Mouse (Mus musculus) intestine, embryonic 14.5 days (tissue): Measurements from ENCODE around the gene Parp9. TPM values are rescaled to one million over a fixed set of nuclear protein-coding genes. Genes with fewer than 3 reads are reported as not detected.
"Not testable (repeated sequence)": the region's sequence is repeated elsewhere in the genome, so short reads cannot be mapped to it uniquely, and the experiment has no call there.

Experiments used
- ATAC-seq: fragments of 200-750 bp; cut with Nextera tagmentation; replicated peaks from 2 replicates; pipeline ENCODE4 v1.8.0; 2017; ENCODE audit warnings: low read depth, moderate number of reproducible peaks, moderate TSS enrichment, moderate library complexity; ENCODE audit not compliant: low FRiP score, low TSS enrichment
- DNase-seq: peaks from one replicate; pipeline ENCODE4 v3.0.0-alpha.2; 2018; ENCODE audit warnings: low spot score
- H3K27ac ChIP-seq: fragments of 300-500 bp; sonication (generic); 2 replicates; pipeline ENCODE4 v1.5.1; 2014; ENCODE audit warnings: low read depth, mild to moderate bottlenecking, control low read depth
- H3K27me3 ChIP-seq: fragments of 300-500 bp; sonication (generic); replicated peaks from 2 replicates; pipeline ENCODE4 v1.6.1; 2014; ENCODE audit warnings: low read length, control low read depth; ENCODE audit not compliant: control insufficient read depth, insufficient read depth
- H3K36me3 ChIP-seq: fragments of 300-500 bp; sonication (generic); 2 replicates; pipeline ENCODE4 v1.6.1; 2014; ENCODE audit warnings: low read length, control low read depth; ENCODE audit not compliant: control insufficient read depth, insufficient read depth
- H3K4me1 ChIP-seq: fragments of 300-500 bp; sonication (generic); replicated peaks from 2 replicates; pipeline ENCODE4 v1.6.1; 2014; ENCODE audit warnings: low read length, control low read depth, mixed read lengths; ENCODE audit not compliant: control insufficient read depth, insufficient read depth
- H3K4me2 ChIP-seq: fragments of 300-500 bp; sonication (generic); 2 replicates; pipeline ENCODE4 v1.6.1; 2014; ENCODE audit warnings: low read length
- H3K4me3 ChIP-seq: fragments of 300-500 bp; sonication (generic); 2 replicates; pipeline ENCODE4 v1.5.1; 2014; ENCODE audit warnings: low read depth, low read length, control low read depth, mixed read lengths
- H3K9ac ChIP-seq: fragments of 300-500 bp; sonication (generic); 2 replicates; pipeline ENCODE4 v1.6.1; 2014; ENCODE audit warnings: mild to moderate bottlenecking, low read length
- H3K9me3 ChIP-seq: fragments of 300-500 bp; sonication (generic); 2 replicates; pipeline ENCODE4 v1.6.1; 2016; ENCODE audit warnings: low read length, control low read depth; ENCODE audit not compliant: control insufficient read depth
- WGBS: fragments of 180-500 bp; shearing (Covaris S2); extraction: QIAGEN DNeasy Blood & Tissue Kit; methylation state at CpG from one replicate; pipeline ENCODE4 v1.1.7; 2014; 5-methylcytosine and 5-hydroxymethylcytosine counted together
- polyA plus RNA-seq: library from polyadenylated mRNA; unstranded; fragments of >200 nt; fragmentation: Nextera tagmentation; extraction: Ambion mirVana; gene quantifications from 2 replicates; pipeline ENCODE4 v1.2.1, GENCODE M21; 2014

Gene Parp9
- polyA plus RNA-seq, 1 experiment from 2014 or later, result 9.3 TPM

DNA sequence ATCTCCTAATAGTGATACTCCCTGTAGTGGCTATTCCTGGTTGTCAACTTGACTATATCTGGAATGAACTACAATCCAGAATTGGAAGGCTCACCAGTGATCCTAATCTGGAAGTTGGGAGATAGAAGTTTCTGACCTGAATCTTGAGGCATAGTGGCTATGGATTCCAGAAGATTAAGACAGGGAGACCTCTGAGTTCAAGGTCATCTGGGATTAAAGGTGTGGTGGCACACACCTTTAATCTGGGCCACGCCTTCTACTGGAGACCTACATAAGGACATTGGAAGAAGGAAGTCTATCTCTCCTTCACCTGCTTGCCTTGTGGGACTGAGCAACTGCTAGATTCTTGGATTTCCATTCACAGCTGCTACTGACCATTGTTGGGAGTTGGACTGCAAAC lies 40.2 kb downstream of the Parp9 start, which contains the start of gene Kpna1:
Kpna1 (plus strand) TSS at position 301 of the 400 bp plus-strand sequence.
- not testable (repeated sequence) for H3K27ac ChIP-seq, H3K4me2 ChIP-seq, H3K9ac ChIP-seq, H3K4me3 ChIP-seq, H3K27me3 ChIP-seq, ATAC-seq, H3K36me3 ChIP-seq, DNase-seq, H3K9me3 ChIP-seq, H3K4me1 ChIP-seq
- WGBS, result 77% methylated on average over 1 of the region's 1 CpGs

DNA sequence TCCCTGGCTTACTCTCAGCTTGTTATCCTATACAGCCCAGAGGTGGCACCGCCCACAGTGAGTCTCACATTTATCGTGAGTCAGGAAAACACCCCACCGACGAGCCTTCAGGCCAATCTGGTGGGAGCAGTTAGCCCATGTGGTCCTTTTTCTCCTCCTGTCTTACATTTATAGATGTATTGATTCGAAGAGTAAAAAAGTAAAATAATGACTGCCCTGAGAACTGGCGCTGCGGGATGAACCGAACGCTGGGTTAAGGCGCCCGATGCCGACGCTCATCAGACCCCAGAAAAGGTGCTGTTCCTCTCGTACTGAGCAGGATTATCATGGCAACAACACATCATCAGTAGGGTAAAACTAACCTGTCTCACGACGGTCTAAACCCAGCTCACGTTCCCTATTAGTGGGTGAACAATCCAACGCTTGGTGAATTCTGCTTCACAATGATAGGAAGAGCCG lies 43.1 kb downstream of the Parp9 start:
- Histone ChIP-seq H3K4me2 (no peak overlapping the region), H3K9me3 (no peaks in the 10 kb centered on the region), H3K36me3 (no peaks in the 10 kb centered on the region), H3K27ac (no peak overlapping the region), H3K9ac (no peak overlapping the region), H3K4me3 (no peak overlapping the region), H3K4me1 (peaks cover 3% of the 10 kb centered on the region; the same call in 1 of the 2 replicates), H3K27me3 (no peaks in the 10 kb centered on the region)
- DNase-seq, result peak; percentile 100
- ATAC-seq, result peak; percentile 97
- 51% methylated on average over 19 of the region's 19 CpGs for WGBS

DNA sequence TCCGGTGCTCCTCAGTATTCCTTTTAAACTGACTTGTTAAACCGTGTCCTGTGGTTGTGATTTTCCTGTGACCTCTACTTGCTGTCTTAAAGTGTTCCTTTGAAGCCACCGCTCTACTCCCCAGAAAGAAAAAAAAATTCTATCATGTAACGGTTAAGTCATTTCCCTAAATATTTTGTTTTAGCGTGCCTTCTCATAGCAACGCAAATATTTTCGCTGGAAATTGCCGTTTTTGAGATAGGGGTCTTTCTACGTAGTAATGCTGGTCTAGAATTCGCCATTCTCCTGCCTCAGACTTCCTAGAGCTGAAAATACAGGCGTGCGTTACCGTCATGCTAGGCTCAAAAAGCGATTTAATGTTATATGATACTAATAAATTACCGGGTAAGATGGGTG lies 44.2 kb downstream of the Parp9 start:
- Histone ChIP-seq H3K4me3 (peak overlapping the region; percentile 77), H3K27ac (peak overlapping the region; percentile 99), H3K9ac (peak overlapping the region; percentile 87), H3K9me3 (no peaks in the 10 kb centered on the region), H3K36me3 (no peaks in the 10 kb centered on the region), H3K4me2 (peak overlapping the region; percentile 84), H3K27me3 (no peaks in the 10 kb centered on the region), H3K4me1 (peaks cover 3% of the 10 kb centered on the region; the same call in 1 of the 2 replicates)
- DNase-seq (no peak), ATAC-seq (no peak)
- 4% methylated on average over 15 of the region's 15 CpGs for WGBS

DNA sequence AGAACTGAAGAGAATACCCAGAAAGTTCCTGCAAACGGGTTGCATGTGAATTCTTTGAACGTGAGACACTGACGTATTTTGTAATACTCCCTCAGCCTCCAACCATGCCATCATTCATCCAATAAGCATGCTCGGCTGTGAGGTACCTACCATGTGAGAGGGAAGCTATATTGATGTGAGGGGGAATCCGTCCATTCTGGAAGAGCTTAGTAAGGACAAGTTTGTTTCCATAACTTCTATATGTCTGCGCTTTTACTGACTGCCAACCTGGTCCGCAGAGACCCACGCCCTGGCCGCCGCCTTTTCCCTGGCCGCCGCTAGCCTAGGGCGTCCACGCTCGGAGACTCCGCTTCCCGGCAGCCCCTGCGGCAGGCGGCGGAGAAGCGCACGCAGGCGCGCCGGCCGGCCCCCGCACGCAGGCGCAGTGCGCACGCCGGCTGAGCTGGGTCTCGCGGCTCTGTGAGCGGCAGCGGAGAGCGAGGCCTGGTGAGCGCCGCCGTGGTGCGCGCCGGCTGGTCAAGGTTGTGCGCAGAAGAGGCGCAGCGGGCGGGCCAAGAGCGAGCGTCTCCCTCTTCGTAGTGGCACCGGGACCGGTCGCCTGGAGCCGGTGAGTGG lies 44.7 kb downstream of the Parp9 start:
- no peaks in the 10 kb centered on the region for H3K27me3 ChIP-seq
- peaks cover 3% of the 10 kb centered on the region; the same call in 1 of the 2 replicates for H3K4me1 ChIP-seq
- H3K4me3 ChIP-seq, result peak overlapping the region; percentile 77
- H3K27ac ChIP-seq, result peak overlapping the region; percentile 99
- H3K4me2 ChIP-seq, result peak overlapping the region; percentile 84
- ATAC-seq, result peak; percentile 92
- H3K9me3 ChIP-seq, result no peaks in the 10 kb centered on the region
- DNase-seq, result peak; percentile 94
- H3K9ac ChIP-seq, result peak overlapping the region; percentile 87
- WGBS, result 0% methylated on average over 54 of the region's 54 CpGs
- no peaks in the 10 kb centered on the region for H3K36me3 ChIP-seq

DNA sequence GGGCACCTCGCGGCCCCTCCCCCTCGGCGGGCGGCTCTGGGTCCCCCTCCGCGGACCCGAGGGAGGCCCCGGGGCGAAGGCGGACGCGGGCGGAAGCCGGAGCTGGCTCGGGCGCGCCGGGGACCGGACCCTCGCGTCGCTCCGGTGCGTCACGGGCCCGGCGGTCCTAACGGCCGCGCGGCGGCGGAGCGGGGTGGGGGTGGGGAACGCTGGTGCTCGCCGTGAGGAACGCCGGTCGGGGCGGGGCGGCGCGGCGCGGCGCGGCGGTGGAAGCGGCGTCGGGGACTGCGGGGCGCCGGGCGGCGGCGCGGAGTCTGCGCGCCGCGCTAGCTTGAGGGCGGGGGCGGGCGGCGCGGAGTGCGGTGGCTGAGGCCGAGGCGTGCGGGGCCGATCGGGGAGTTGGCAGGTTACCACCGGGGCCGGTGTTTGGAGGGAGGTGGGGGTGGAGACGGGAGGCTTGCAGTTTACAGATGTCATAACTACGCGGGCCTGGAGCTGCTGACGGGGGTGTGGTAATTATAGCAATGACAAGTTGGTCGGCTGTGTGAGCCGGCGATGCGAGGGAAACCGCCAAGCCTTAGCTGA lies 45.3 kb downstream of the Parp9 start:
- ATAC-seq (peak; percentile 64), DNase-seq (no peak)

DNA sequence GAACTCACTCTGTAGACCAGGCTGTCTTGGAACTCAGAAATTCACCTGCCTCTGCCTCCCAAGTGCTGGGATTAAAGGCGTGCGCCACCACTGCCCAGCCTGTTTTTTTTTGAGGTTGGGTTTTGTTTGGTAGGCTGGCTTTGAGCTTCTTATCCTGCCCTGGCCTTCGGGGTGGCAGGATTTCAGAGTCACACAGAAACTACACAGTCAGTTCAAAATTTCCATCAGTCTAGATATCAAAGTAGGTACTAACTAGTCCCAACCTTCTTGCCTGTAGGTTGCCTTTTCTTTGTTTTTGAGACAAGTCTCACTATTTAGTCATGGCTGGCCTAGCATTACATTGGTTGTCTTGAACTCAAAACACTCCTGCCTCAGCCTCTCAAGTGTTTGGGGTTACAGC lies 46.2 kb downstream of the Parp9 start:
- WGBS, result 66% methylated on average over 3 of the region's 3 CpGs
- H3K4me2 ChIP-seq, result peak overlapping the region; percentile 84
- no peaks in the 10 kb centered on the region for H3K27me3 ChIP-seq
- H3K9me3 ChIP-seq, result no peaks in the 10 kb centered on the region
- peak overlapping the region; percentile 77; the same call in 1 of the 2 replicates for H3K4me3 ChIP-seq
- H3K36me3 ChIP-seq, result no peaks in the 10 kb centered on the region
- DNase-seq (no peak), ATAC-seq (no peak)
- H3K9ac ChIP-seq, result no peak overlapping the region
- H3K4me1 ChIP-seq, result peaks cover 3% of the 10 kb centered on the region; the same call in 1 of the 2 replicates
- no peak overlapping the region for H3K27ac ChIP-seq

More for the DNA sequence above, 45.3 kb downstream of the Parp9 start:
- Histone ChIP-seq H3K27ac (peak overlapping the region; percentile 99), H3K4me2 (peak overlapping the region; percentile 84), H3K4me3 (peak overlapping the region; percentile 77), H3K9ac (peak overlapping the region; percentile 87), H3K4me1 (peaks cover 3% of the 10 kb centered on the region; the same call in 1 of the 2 replicates), H3K27me3 (no peaks in the 10 kb centered on the region), H3K36me3 (no peaks in the 10 kb centered on the region), H3K9me3 (no peaks in the 10 kb centered on the region)
- 0% methylated on average over 67 of the region's 86 CpGs for WGBS

DNA sequence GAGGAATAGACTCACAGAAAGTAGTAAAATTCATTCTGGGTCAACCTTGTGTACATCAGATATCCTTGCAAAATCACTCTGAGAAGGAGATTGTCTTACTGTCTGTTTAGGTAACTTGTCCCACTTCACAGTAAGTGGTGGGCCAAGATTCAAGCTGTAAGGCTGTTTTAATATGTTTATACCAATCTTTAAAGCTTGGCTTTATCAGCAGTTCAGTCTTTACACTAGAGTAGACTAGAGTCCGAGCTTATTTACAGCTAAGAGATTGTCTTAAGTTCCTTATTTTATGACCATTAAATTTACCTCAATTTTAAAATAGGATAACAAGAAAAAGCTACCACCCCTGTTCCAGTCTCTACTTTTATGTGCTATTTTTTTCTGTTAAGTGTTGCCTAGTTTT lies 49.7 kb downstream of the Parp9 start:
- no peak overlapping the region for H3K4me3 ChIP-seq
- no peak overlapping the region for H3K4me2 ChIP-seq
- DNase-seq (no peak), ATAC-seq (no peak)
- peaks cover 3% of the 10 kb centered on the region; the same call in 1 of the 2 replicates for H3K4me1 ChIP-seq
- WGBS, result 59% methylated on average over 1 of the region's 1 CpGs
- no peaks in the 10 kb centered on the region for H3K9me3 ChIP-seq
- H3K36me3 ChIP-seq, result no peaks in the 10 kb centered on the region
- no peaks in the 10 kb centered on the region for H3K27me3 ChIP-seq
- no peak overlapping the region for H3K9ac ChIP-seq
- no peak overlapping the region for H3K27ac ChIP-seq

DNA sequence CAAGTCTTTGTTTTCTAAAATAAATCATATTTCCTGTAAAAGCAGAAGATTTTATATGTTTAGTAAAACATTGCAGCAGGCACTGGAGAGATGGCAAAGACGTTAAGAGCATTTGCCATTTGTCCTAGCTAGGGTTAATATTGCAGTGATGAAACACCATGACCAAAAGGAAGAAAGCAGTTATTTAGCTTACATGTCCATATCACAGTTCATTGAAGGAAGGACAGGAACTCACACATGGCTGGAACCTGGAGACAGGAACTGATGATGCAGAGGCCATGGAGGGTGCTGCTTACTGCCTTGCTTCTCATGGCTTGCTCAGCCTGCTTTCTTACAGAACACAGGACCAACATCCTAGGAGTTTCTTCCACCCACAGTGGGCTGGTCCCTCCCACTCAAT lies 54.1 kb downstream of the Parp9 start:
- H3K27ac ChIP-seq, result no peak overlapping the region
- no peak for DNase-seq
- H3K4me3 ChIP-seq, result no peak overlapping the region
- no peaks in the 10 kb centered on the region; the same call in 1 of the 2 replicates for H3K4me1 ChIP-seq
- no peak overlapping the region for H3K4me2 ChIP-seq
- WGBS, result 50% methylated on average over 1 of the region's 1 CpGs
- ATAC-seq, result no peak
- no peaks in the 10 kb centered on the region for H3K27me3 ChIP-seq
- H3K9ac ChIP-seq, result no peak overlapping the region
- H3K9me3 ChIP-seq, result no peaks in the 10 kb centered on the region
- no peaks in the 10 kb centered on the region for H3K36me3 ChIP-seq
